Mouse (Mus musculus) adrenal gland, postnatal 14 days (tissue): ENCODE data around the gene Tspan8. TPM values are rescaled to one million over a fixed set of nuclear protein-coding genes. Genes with fewer than 3 reads are reported as not detected.

Experiments used
- DNase-seq: peaks from one replicate; pipeline ENCODE4 v3.0.0; 2021; ENCODE audit warnings: mixed read lengths
- total RNA-seq: library from RNA; stranded (reverse); gene quantifications from 2 replicates; pipeline ENCODE4 v1.2.3, GENCODE M21; 2021

Tspan8 gene
- total RNA-seq, 1 experiment from 2014 or later: 2.3 TPM

GRCm38 (mm10) chr10:115830726-115831125, 14.1 kb downstream of the Tspan8 start:
- no peak for DNase-seq

GRCm38 (mm10) chr10:115834017-115834416, 17.4 kb downstream of the Tspan8 start:
- no peak for DNase-seq

GRCm38 (mm10) chr10:115846930-115847329, 30.3 kb downstream of the Tspan8 start:
- no peak for DNase-seq

- no peak for DNase-seq
Observed at GRCm38 (mm10) chr10:115848511-115848910, 31.9 kb downstream of the Tspan8 start.

- no peak for DNase-seq
Observed at GRCm38 (mm10) chr10:115860210-115860880, 43.7 kb downstream of the Tspan8 start.

GRCm38 (mm10) chr10:115861967-115862366, 45.3 kb downstream of the Tspan8 start:
- no peak for DNase-seq

- DNase-seq: no peak
Observed at GRCm38 (mm10) chr10:115882757-115883156, 66.1 kb downstream of the Tspan8 start.

GRCm38 (mm10) chr10:115891924-115892323, 75.3 kb downstream of the Tspan8 start:
- no peak for DNase-seq

- DNase-seq: no peak
Observed at GRCm38 (mm10) chr10:115892973-115893372, 76.3 kb downstream of the Tspan8 start.

GRCm38 (mm10) chr10:115894045-115894444, 77.4 kb downstream of the Tspan8 start:
- no peak for DNase-seq

- DNase-seq: no peak
Observed at GRCm38 (mm10) chr10:115896764-115897163, 80.1 kb downstream of the Tspan8 start.

- DNase-seq: peak; percentile 5
Observed at GRCm38 (mm10) chr10:115897235-115897634, 80.6 kb downstream of the Tspan8 start.

Other genes starting within 250 kb of the Tspan8 start
- gene A930009A15Rik, start 246.8 kb upstream of the Tspan8 start, total RNA-seq: not detected in 2 replicates
- gene Lgr5, start 229.1 kb upstream of the Tspan8 start, total RNA-seq: 21.4 and 23.7 TPM in 2 replicates
- 4.5 and 6.2 TPM in 2 replicates for gene Ptprr, start 201.4 kb downstream of the Tspan8 start, total RNA-seq